Mouse (Mus musculus) kidney, adult 10 weeks (tissue): ENCODE measurements around the gene Dido1. TPM values are rescaled to one million over a fixed set of nuclear protein-coding genes. Genes with fewer than 3 reads are reported as not detected.

Experiments used
- polyA plus RNA-seq: library from polyadenylated mRNA; stranded (reverse); fragments of 350-450 nt; fragmentation: Illumina TruSeq; extraction: RNeasy Lipid Tissue Mini Kit (QIAGEN cat#74804); gene quantifications from one replicate; pipeline ENCODE4 v1.2.3, GENCODE M21; 2014; ENCODE audit warnings: low read depth, low replicate concordance

The Dido1 gene
- polyA plus RNA-seq: 15.1 TPM

GRCm38 (mm10) chr2:180709923-180710272 lies at the start of gene Dido1, which contains the start of gene Gid8:
Gene Dido1, minus strand, starts transcription at chr2:180709999.
Gene Gid8, plus strand, starts transcription at chr2:180710117.

DNA sequence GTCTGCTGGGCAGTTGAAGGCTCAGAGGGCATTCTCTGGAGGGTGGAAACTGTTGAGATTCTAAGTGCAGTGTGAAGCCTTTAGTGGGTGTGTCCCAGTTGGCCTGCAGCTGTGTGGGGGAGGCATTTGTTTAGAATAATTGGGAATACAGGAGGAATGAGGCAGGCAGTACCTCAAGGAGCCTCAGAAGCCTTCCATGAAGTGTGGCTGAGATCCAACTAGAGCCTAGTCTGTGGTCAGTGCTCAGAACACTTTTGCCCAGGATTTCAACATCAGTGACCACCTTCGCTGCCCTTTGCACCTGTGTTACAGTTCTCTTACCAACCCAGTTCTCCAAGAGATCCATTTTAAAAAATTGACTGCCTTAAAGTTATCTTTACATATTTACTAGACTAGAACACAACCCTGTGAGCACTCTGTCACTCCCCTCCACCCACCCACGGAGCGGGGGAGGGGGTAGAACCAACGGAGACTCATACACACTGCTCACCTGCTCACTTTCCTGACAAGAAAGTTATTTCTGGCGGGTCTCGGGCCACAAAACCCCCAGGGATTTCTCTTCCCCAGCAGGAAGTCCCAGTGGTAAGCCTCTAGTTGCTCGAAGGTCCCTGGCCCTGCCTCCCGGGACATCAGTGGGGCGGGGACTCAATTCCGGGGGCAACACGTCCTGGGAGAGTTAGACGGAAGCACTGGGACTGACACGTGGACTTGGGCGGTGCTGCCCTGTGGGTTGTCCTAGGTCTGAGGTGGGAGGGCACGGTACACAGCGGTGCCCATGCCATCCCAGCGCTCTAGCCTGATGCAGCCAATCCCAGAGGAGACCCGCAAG lies 15.0 kb upstream of the Dido1 start, which contains the start of gene Slc17a9:
TSS of gene Slc17a9 (plus strand) at position 679 of the 829 bp plus-strand sequence.

GRCm38 (mm10) chr2:180642555-180643260 lies 67.1 kb downstream of the Dido1 start, which contains the start of gene Tcfl5:
Gene Tcfl5, minus strand, starts transcription at chr2:180642708.

Other genes starting within 250 kb of the Dido1 start
- not detected for gene Ntsr1, start 210.0 kb downstream of the Dido1 start, polyA plus RNA-seq
- gene Mrgbp, start 128.7 kb downstream of the Dido1 start, polyA plus RNA-seq: 9.7 TPM
- 15.1 TPM for gene Ogfr, start 120.8 kb downstream of the Dido1 start, polyA plus RNA-seq
- not detected for gene Col9a3, start 112.2 kb downstream of the Dido1 start, polyA plus RNA-seq
- not detected for gene Tcfl5, start 67.3 kb downstream of the Dido1 start, polyA plus RNA-seq
- gene Gid8, start 118 bp upstream of the Dido1 start, polyA plus RNA-seq: 40.3 TPM
- gene Slc17a9, start 15.3 kb upstream of the Dido1 start, polyA plus RNA-seq: not detected
- gene Bhlhe23, start 66.9 kb upstream of the Dido1 start, polyA plus RNA-seq: not detected
- gene Ythdf1, start 210.9 kb upstream of the Dido1 start, polyA plus RNA-seq: 31.2 TPM
- not detected for gene Birc7, start 219.0 kb upstream of the Dido1 start, polyA plus RNA-seq
- not detected for gene Nkain4, start 244.7 kb upstream of the Dido1 start, polyA plus RNA-seq